Mouse (Mus musculus): ENCODE results near the gene Klk8. TPM values are rescaled to one million over a fixed set of nuclear protein-coding genes. Genes with fewer than 3 reads are reported as not detected.

Klk8 gene
- total RNA-seq, 2 experiments from 2014 or later = 2.4 to 2.7 TPM

DNA sequence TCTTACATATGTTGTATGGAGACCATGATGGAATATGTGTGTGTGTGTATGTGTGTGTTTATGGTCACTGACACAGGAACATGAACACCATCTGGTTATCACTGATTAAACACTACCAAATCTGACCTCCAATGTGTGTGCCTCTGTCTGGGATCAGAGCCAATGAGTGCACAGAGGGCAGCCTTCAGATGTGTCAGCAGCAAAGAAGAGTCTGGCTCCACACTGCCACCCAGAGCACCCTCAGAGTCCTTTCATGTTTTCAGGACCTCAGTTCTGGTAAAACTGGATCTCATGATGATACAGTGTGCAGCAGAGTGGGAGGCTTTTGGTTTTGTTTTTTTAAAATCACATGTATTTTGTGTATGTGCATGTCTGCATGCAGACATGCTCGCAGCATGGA is 12.1 kb upstream of the Klk8 start:
- DNase-seq = no peak
- intact Hi-C loops (cut with DNase I; ENCODE audit: low total_unique reads) = no loop called here

DNA sequence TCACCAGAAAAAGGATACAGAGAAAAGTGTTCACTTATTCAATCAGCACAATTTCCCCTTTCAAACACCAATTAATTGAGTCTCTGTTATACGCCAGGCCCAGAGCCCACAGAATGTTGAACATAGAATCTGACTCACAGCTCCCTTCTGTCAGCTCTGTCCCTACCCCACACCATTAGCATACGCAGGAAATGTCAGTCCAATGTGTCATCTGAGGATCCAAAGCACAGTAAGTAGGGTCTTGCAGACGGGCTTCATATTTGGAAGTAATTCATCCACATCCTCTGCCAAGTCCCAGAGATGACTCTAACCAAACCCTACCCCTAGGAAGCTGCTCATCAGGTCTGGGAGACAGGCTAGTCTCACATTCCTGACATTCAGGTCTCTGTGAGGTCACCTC is 9.3 kb upstream of the Klk8 start:
- intact Hi-C loops (cut with DNase I; ENCODE audit: low total_unique reads) = no loop called here

DNA sequence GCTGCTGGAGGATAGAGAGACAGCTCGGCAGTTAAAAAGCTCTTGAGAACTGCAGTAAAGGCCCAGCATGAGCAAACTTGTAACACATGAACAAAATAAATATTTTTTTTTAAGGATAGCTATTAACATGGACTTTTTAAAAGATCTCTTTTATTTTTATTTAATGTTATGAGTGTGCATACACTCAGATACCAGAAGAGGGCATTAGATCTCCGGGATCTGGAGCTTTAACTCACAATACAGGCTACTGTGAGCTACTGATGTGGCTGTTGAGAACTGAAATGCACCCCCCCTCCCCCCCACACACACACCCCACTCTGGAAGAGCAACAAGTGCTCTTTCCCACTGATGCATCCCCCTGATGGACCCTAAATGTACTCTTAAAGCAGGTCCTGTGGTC is 8.1 kb upstream of the Klk8 start:
- intact Hi-C loops (cut with DNase I; ENCODE audit: low total_unique reads) = no loop called here

More for the DNA sequence above, 9.3 kb upstream of the Klk8 start:
- DNase-seq = no peak

DNA sequence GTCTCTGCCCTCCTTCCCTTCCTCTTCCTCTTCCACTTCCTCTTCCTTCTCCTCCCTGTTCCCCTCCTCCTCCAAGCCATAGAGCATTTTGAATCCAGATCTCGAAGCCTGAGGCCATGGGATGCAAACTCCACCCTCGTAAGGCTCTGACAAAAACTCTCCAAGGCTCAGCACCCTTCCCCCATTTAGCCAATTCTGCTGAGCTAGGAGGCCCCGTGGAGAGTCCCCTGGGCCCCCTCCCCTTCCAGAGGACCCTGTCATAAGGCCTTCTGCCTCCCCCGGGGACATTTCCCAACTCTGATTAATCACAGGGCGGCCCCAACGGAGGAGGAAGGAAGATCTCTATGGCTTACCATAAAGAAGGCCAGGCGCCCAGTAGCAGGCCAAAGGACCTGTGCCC is 5.8 kb upstream of the Klk8 start, which contains the start of gene Klk9:
TSS of gene Klk9 (plus strand) at position 301 of the 400 bp plus-strand sequence.
- no peak for DNase-seq
- intact Hi-C loops (cut with DNase I; ENCODE audit: low total_unique reads) = no loop called here

More for the DNA sequence above, 8.1 kb upstream of the Klk8 start:
- DNase-seq = no peak

DNA sequence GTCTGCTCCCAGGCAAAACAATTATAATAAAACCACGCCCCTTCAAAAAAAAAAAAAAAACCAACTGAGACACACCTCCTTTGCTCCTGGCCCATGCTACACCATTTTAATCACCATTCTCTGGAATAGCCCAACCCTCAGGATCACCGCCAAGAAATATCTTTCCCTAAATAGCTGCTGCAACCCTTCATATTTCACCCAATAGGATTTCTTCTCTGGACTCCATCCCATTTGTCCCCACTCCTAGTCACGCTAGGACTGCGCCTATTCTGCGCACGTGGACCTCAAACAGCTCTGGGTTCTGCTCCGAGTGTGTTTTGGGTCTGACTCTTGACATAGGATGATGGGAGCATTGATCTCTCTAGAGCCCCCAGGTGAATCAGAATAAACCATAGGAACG is 1.0 kb upstream of the Klk8 start:
- no peak for DNase-seq
- intact Hi-C loops (cut with DNase I; ENCODE audit: low total_unique reads) = no loop called here

DNA sequence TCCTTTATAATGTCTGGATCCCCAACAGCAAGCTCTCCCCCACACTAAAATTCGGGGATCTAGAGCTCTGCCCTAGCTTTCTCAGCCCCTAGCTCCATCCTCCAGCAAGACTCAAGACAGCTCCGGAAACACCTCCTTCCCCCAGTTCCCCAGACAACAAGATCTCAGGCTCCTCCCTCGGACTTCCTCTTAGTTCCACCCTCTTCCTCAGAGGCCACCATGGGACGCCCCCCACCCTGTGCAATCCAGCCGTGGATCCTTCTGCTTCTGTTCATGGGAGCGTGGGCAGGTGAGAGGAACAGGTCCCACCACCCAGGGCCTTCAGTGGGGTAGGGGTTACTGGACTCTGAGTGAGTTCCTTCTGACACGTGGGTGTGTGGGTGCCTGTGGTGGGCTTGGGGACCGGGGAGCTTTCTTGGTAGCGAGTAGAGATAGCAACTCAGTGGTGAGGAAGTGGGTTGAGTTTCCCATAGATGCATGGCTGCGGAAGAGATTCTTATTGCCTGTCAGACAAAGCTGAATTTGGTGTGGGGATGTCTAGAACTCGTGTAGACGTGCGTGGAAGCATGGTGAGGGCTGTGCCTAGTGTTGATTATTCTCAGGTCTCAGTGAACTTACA is 576 bp downstream of the Klk8 start:
- DNase-seq = no peak
- intact Hi-C loops (cut with DNase I; ENCODE audit: low total_unique reads) = no loop called here

DNA sequence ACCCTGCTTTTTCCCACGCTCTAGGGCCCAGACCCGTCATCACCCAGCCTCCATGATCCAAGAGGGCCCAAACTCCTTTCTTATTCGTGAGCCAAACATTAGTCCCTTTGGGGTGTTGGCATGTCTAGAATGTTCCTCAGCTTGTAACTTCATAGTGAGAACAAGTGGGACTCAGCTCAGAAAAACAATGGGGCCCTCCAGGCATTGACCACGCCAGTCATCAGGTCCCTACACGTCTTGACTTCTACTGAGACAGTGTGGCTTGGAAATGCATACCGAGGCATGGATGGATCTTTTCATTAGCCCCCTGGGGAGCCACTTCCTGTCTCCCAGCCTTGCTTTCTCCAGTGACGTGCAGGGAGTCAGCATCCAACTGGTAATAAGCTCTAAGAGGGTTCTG is 2.5 kb downstream of the Klk8 start:
- intact Hi-C loops (cut with DNase I; ENCODE audit: low total_unique reads) = no loop called here
- DNase-seq = no peak

DNA sequence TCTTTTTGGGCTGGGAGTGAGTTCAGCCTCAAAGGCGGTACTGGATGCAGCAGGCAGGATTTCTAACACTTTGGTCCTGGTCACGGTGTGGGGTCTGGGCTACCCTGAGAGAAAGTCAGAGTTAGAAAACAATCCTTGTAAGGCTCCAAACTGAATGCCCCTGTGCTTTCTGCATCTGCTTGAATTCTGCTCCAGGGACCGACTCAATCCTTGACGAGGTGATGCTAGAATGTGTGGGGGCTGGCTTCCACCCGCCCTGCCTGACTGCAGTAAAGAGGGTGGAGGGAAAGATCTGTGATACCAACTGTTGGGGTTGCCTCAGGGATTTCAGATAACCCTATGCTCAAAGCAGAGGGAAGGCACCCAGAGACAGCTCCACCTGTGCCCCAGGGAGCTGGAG is 13.6 kb downstream of the Klk8 start, which contains the start of gene Klk7:
TSS of gene Klk7 (plus strand) at position 301 of the 400 bp plus-strand sequence.
- intact Hi-C loops (cut with DNase I; ENCODE audit: low total_unique reads) = no loop called here
- DNase-seq = no peak

DNA sequence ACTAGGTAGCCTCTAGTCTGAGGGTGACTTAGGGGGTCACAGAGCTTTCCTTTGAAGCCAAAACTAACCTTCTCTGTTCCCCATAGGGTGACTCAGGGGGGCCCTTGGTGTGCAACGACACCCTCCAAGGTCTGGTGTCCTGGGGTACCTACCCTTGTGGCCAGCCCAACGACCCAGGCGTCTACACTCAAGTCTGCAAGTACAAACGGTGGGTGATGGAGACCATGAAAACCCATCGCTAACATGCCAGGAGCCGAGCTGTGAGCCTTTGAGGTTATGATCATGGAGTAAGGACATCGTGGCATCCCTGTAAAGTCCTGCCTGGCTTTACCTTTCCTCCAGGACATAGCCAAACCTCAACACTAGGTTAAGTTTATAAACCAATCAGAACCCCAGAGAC is 17.8 kb downstream of the Klk8 start:
- intact Hi-C loops (cut with DNase I; ENCODE audit: low total_unique reads) = no loop called here

DNA sequence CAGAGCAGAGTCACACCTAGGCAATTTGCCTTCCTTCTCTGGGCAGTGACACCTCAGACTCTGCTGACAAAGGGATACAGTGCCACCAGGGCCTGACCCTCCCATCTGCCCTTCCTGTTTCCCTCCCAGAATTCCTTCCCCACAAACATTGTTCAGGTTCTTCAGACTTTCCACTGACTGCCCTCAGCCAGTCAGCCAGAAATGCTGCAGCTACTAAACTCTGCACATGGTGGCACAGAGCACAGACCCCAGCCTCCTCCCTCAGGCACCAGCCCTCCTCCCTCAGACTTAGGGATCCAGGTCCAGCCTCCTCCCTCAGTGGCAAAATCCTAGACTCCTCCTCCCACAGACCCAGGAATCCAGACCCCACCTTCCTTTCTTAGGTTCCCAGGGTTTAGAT is 19.4 kb downstream of the Klk8 start:
- DNase-seq = no peak
- intact Hi-C loops (cut with DNase I; ENCODE audit: low total_unique reads) = no loop called here

More for the DNA sequence above, 17.8 kb downstream of the Klk8 start:
- DNase-seq = no peak

DNA sequence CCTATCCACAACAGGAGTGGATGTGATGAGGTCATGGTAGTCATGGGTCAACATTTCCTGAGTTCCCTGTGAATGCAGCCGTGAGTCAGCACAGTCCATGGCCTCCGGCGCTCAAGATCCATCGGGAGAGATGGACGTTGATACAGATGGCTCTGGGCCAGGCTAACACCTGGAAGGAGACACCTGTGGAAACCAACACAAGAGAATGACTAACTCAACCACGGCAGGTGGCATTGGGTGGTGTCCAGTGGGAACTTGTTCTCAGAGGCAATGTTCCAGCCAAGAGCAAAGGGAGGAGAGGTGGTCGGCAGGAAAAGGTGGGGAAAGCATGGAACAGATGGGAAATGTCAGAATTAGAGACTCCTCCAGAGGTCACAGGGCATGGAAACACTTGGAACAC is 24.2 kb downstream of the Klk8 start:
- DNase-seq = no peak
- intact Hi-C loops (cut with DNase I; ENCODE audit: low total_unique reads) = no loop called here

DNA sequence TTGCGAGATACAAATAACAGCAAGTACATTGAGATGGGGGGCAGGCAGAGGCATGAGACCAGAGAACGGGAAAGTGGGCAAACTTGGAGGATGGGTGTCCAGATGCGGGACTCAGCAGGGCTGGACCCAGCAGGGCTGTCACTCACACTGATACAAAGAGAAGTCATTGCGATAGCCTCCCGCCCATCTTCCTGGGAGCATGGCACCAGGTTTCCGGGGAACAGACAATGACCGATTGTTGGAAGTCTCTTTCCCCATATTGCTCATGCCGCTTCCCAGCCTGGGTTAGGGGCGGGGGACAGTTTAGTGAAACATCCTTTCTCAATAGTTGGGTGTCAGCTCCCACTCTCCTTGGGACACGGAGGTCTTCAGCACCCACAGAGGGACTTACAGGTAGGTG is 26.8 kb downstream of the Klk8 start, which contains the start of gene Klk6:
TSS of gene Klk6 (plus strand) at position 301 of the 400 bp plus-strand sequence.
- intact Hi-C loops (cut with DNase I; ENCODE audit: low total_unique reads) = no loop called here
- no peak for DNase-seq

DNA sequence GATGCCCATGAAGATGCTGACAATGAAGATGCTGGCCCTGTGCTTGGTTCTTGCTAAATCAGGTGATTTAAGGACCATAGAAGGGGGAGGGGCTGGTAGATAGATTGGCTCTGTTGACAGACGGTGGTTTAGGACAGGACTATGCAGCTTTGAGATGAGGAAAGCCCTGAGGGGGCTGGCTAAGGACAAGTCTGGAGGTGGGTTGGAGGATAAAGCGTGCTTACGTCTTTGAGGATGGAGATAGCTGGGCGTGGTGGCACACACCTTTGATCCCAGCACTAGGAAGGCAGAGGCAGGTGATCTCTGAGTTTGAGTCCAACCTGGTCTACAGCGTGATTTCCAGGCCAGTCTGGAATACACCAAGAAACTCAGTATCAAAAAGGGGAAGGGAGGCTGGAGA is 28.7 kb downstream of the Klk8 start:
- no peak for DNase-seq
- intact Hi-C loops (cut with DNase I; ENCODE audit: low total_unique reads) = no loop called here

DNA sequence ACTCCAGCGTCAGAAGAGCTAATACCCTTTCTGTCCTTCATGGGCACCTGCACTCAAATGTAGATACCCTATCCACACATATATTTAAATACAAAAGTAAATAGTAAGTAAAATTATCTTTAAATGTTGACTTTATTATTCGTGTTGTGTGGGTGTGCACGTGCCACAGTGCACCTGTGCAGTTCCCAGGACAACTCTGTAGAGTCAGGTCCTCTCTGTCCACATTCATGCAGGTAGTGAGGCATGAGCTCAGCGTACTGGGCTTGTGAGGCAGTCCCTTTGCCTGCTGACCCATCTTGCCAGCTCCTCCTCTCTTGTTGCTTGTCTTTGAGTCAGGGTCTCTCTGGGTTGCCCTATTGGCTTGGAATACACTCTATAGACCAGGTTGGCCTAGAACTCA is 30.3 kb downstream of the Klk8 start:
- DNase-seq = no peak
- intact Hi-C loops (cut with DNase I; ENCODE audit: low total_unique reads) = no loop called here

DNA sequence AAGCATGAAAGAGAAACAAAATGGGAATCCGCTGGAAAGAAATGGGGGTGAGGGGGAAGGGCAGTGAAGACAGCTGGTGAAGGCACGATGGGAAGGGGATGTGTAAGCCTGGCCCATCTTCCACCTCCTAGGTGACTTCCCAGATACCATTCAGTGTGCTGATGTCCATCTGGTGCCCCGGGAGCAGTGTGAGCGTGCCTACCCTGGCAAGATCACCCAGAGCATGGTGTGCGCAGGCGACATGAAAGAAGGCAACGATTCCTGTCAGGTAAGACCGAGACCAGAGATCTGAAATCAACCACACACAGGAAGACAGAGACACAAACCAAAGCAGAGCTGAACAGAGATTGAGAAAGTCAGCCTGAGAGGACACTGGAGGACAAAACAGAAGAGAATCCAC is 31.6 kb downstream of the Klk8 start:
- DNase-seq = no peak
- intact Hi-C loops (cut with DNase I; ENCODE audit: low total_unique reads) = no loop called here

DNA sequence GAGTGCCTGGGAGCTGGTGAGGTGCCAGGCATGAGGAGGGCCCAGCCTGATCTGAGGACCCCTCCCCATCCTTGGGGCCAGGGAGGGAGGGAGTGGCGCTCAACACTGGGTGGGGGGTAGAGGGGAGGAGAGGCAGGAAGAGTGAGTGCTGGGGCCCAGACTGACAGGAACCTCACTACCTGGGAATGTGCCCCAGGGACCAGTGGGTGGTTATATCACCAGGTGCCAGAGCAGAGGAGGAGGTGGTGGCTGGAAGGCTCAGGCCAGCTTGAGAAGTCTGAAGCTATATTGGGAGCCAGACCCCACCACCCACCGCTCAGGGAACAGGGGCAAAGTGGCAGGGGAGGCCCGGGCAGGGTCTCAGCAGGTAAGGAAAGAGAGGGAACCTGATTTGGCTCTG is 44.3 kb downstream of the Klk8 start, which contains the start of gene Klk5:
TSS of gene Klk5 (plus strand) at position 271 of the 400 bp plus-strand sequence.
- intact Hi-C loops (cut with DNase I; ENCODE audit: low total_unique reads) = no loop called here

DNA sequence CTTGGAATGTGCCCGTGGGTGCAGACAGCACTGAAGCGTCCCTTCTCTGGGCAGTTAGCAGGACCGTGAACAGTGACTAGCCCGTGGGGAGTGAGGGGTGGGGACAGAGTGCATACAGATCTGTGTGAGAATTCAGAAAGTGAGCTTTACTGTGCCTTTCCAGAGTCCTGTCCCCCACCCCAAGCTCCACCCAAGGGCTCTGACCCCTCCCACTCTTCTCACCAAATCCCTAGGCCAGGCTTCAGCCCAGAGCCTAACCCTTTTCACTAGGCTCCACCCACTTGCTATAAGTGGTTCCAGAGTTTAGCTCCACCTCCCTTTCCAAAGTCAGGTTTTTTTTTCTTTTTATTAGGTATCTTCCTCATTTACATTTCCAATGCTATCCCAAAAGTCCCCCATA is 46.4 kb downstream of the Klk8 start:
- intact Hi-C loops (cut with DNase I; ENCODE audit: low total_unique reads) = no loop called here
- no peak for DNase-seq

More for the DNA sequence above, 44.3 kb downstream of the Klk8 start, which contains the start of gene Klk5:
- no peak for DNase-seq

DNA sequence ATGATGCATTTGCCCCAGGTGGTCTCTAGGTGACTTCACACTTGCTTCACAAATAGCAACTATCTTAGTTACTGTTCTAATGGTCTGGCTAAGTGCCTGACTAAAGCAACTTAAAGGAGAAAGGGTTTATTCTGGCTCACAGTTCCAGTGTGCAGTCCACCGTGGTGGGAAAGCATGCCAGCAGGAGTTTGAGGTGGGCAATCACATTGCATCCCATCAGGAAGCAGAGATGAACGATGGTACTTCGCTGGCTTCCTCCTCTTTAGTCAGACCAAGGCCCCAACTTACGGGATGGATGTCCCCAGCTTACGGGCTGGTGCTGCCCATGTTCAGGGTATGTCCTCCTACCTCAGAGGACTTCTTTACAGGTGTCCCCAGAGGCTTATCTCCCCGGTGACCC is 54.2 kb downstream of the Klk8 start:
- intact Hi-C loops (cut with DNase I; ENCODE audit: low total_unique reads) = no loop called here
- no peak for DNase-seq

Measured in gastrocnemius, postnatal 14 days (tissue).